Mouse (Mus musculus) right cerebral cortex, adult 2 months (tissue): ENCODE results near the gene Tab3.
A peak's percentile ranks its signal among the peaks of the same experiment; 100 is the strongest.

ENCODE experiments used
- DNase-seq, 2 experiments: peaks; one replicate each; pipeline ENCODE4 v3.0.0; 2021 to 2022; ENCODE audit warnings: low spot score in 2 of 2

The Tab3 gene

GRCm38 (mm10) chrX:85573532-85574181, at the start of gene Tab3:
Gene Tab3, plus strand, starts transcription at chrX:85574022.
- peak; percentile 87 to 91 for DNase-seq

GRCm38 (mm10) chrX:85525545-85525944, 48.3 kb upstream of the Tab3 start:
- no peak for DNase-seq

GRCm38 (mm10) chrX:85526263-85527019, 47.4 kb upstream of the Tab3 start:
- no peak for DNase-seq

- no peak for DNase-seq
Observed at GRCm38 (mm10) chrX:85558931-85559330, 14.9 kb upstream of the Tab3 start.

- DNase-seq = no peak
Observed at GRCm38 (mm10) chrX:85566256-85566655, 7.6 kb upstream of the Tab3 start.

GRCm38 (mm10) chrX:85574182-85574541, 340 bp downstream of the Tab3 start:
- DNase-seq = no peak

GRCm38 (mm10) chrX:85576310-85576709, 2.5 kb downstream of the Tab3 start:
- no peak for DNase-seq

GRCm38 (mm10) chrX:85580768-85581167, 6.9 kb downstream of the Tab3 start:
- DNase-seq = no peak

GRCm38 (mm10) chrX:85582517-85582916, 8.7 kb downstream of the Tab3 start:
- DNase-seq = no peak

GRCm38 (mm10) chrX:85585575-85585974, 11.8 kb downstream of the Tab3 start:
- DNase-seq = no peak

- DNase-seq = no peak
Observed at GRCm38 (mm10) chrX:85614701-85615100, 40.9 kb downstream of the Tab3 start.

GRCm38 (mm10) chrX:85646204-85646777, 72.5 kb downstream of the Tab3 start:
- peak; percentile 3 to 11 for DNase-seq

- peak; percentile 35 to 61 for DNase-seq
Observed at GRCm38 (mm10) chrX:85676808-85677207, 103.0 kb downstream of the Tab3 start.

- DNase-seq = no peak
Observed at GRCm38 (mm10) chrX:85682125-85682524, 108.3 kb downstream of the Tab3 start.

GRCm38 (mm10) chrX:85683723-85684122, 109.9 kb downstream of the Tab3 start:
- no peak for DNase-seq
